Mouse (Mus musculus) olfactory bulb, adult 2 months (tissue): Measurements from ENCODE around the gene Efhd2.

ENCODE experiments used
- CTCF ChIP-seq: fragments of 200-500 bp; IDR thresholded peaks from 2 replicates; pipeline ENCODE4 v1.5.1; 2012; ENCODE audit warnings: low read depth, mild to moderate bottlenecking, low read length, moderate library complexity; ENCODE audit not compliant: insufficient read depth
- POLR2A ChIP-seq: fragments of 200-500 bp; IDR thresholded peaks from 2 replicates; pipeline ENCODE4 v1.6.1; 2012; ENCODE audit warnings: mild to moderate bottlenecking, low read depth, low read length, moderate library complexity; ENCODE audit not compliant: insufficient read depth

- no peak for TF ChIP-seq CTCF
- TF ChIP-seq POLR2A = no peak
Observed at GRCm38 (mm10) chr4:141893157-141893784, 18.6 kb upstream of the Efhd2 start.
